Mouse (Mus musculus): Measurements from ENCODE around the gene Mrpl46. TPM values are rescaled to one million over a fixed set of nuclear protein-coding genes. Genes with fewer than 3 reads are reported as not detected.

The Mrpl46 gene
- polyA plus RNA-seq, 2 experiments, result 22.4 to 55.1 TPM

DNA sequence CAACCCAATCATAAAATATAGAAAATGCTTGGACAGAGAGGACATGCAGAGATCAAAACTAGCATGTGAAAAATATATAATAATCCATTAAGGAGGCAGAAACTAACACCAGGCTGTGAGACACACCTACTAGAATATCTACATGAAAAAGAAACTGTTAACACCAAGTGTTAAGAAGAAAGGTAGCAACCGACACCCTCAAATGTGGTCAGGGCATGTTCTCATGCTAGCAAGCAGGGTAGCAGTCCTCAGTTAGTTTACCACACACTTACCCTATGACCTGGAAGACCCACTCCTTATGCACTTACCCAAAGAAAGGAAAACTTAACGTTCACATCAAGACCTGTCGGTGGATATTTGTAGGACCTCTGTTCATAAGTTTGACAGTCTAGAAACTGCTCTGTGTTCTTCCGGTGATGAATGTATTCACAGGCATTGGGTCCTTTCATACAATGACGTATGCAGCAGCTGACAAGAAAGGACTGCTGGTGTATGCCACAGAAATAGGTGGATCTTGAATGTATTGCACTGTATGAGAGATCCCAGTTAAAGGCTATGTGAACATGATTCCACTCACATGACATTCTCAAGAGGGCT, 45.6 kb downstream of the Mrpl46 start, which contains the start of gene Ntrk3:
Ntrk3 (minus strand) TSS at position 399 of the 597 bp plus-strand sequence.
- H3K9me3 ChIP-seq (ENCODE audit: control insufficient read depth, low read length), result no peaks in the 10 kb centered on the region
- no peaks in the 10 kb centered on the region for H3K4me1 ChIP-seq (replicated peaks; ENCODE audit: control insufficient read depth in 2 of 2, insufficient read depth in 2 of 2, low read length in 1 of 2)
- H3K27ac ChIP-seq, result no peak within 1 kb of the TSS
- H3K36me3 ChIP-seq (replicated peaks; ENCODE audit: control insufficient read depth, insufficient read depth, low read depth), result no peaks in the 10 kb centered on the region
- DNase-seq (ENCODE audit: low read depth in 3 of 3, low spot score in 3 of 3) (no peak), ATAC-seq (ENCODE audit: insufficient read depth) (no peak)
- H3K27me3 ChIP-seq (ENCODE audit: control insufficient read depth, insufficient read depth, low read length), result no peaks in the 10 kb centered on the region
- H3K4me2 ChIP-seq (ENCODE audit: low read depth), result no peak within 1 kb of the TSS
- TF ChIP-seq EP300 (IDR thresholded peaks at IDR 0.05; ENCODE audit: low read depth) (no peak), CTCF (IDR thresholded peaks at IDR 0.05; ENCODE audit: low read depth) (no peak)
- H3K9ac ChIP-seq (replicated peaks), result no peak within 1 kb of the TSS
- WGBS (ENCODE audit: insufficient replicate concordance), result 70% methylated on average over 5 of the region's 5 CpGs
- no peak within 1 kb of the TSS for H3K4me3 ChIP-seq (ENCODE audit: insufficient read depth in 1 of 2, low read depth in 2 of 2, low read length in 2 of 2)

DNA sequence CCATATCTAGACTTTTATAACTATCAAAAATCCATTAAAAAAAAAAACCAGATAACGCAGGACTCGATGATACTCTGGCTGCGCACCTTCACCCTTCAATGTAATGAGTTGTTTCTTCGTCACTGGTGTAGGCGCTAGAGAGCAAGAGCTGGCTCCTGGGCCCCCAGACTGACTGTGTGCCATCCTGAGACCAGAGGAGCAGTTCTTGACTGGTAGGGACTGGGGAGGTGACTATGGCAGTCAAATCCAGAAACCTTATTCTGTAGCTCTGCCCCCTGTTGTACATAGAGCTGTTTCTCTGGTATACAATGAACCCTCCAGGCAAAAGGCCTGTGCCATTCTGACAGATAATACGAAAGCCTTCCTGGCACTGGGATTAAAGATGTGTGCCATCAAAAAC, 46.1 kb downstream of the Mrpl46 start:
- ATAC-seq (ENCODE audit: insufficient read depth) (no peak), DNase-seq (ENCODE audit: low read depth in 3 of 3, low spot score in 3 of 3) (no peak)
- Histone ChIP-seq H3K4me2 (ENCODE audit: low read depth) (no peak overlapping the region), H3K4me3 (ENCODE audit: insufficient read depth in 1 of 2, low read depth in 2 of 2, low read length in 2 of 2) (no peak overlapping the region), H3K9ac (replicated peaks) (no peak overlapping the region), H3K4me1 (replicated peaks; ENCODE audit: control insufficient read depth in 2 of 2, insufficient read depth in 2 of 2, low read length in 1 of 2) (no peaks in the 10 kb centered on the region), H3K27me3 (ENCODE audit: control insufficient read depth, insufficient read depth, low read length) (no peaks in the 10 kb centered on the region), H3K36me3 (replicated peaks; ENCODE audit: control insufficient read depth, insufficient read depth, low read depth) (no peaks in the 10 kb centered on the region), H3K9me3 (ENCODE audit: control insufficient read depth, low read length) (no peaks in the 10 kb centered on the region), H3K27ac (no peak overlapping the region)
- WGBS (ENCODE audit: insufficient replicate concordance), result 74% methylated on average over 6 of the region's 6 CpGs
- TF ChIP-seq EP300 (IDR thresholded peaks at IDR 0.05; ENCODE audit: low read depth), result no peak
- no peak for TF ChIP-seq CTCF (IDR thresholded peaks at IDR 0.05; ENCODE audit: low read depth)

DNA sequence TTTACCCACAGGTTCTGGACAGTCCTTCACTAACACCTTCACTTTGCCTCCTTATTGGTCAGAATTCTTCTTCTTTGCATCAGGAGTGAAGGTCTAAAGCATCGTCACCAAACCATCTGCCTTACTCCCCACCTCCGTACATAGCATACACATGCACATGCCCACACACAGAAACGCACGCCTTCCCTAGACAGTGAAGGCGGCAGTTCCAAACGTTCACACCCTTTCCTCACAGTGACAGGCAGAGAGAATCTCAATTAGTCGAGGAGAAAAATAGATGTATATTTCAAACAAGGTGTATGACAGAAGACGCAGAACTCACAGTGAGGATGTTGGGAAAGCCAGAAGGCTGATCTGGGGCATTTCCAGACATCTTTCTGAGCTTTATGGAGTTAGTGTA, 51.9 kb downstream of the Mrpl46 start:
- no peak overlapping the region for H3K4me3 ChIP-seq (ENCODE audit: insufficient read depth in 1 of 2, low read depth in 2 of 2, low read length in 2 of 2)
- H3K27ac ChIP-seq, result no peak overlapping the region
- no peak overlapping the region for H3K4me2 ChIP-seq (ENCODE audit: low read depth)
- 61% methylated on average over 8 of the region's 8 CpGs for WGBS (ENCODE audit: insufficient replicate concordance)
- no peaks in the 10 kb centered on the region for H3K27me3 ChIP-seq (ENCODE audit: control insufficient read depth, insufficient read depth, low read length)
- no peaks in the 10 kb centered on the region for H3K4me1 ChIP-seq (replicated peaks; ENCODE audit: control insufficient read depth in 2 of 2, insufficient read depth in 2 of 2, low read length in 1 of 2)
- no peak for DNase-seq (ENCODE audit: low read depth in 3 of 3, low spot score in 3 of 3)
- ATAC-seq (ENCODE audit: insufficient read depth), result no peak
- no peaks in the 10 kb centered on the region for H3K36me3 ChIP-seq (replicated peaks; ENCODE audit: control insufficient read depth, insufficient read depth, low read depth)
- TF ChIP-seq CTCF (IDR thresholded peaks at IDR 0.05; ENCODE audit: low read depth) (no peak), EP300 (IDR thresholded peaks at IDR 0.05; ENCODE audit: low read depth) (no peak)
- H3K9ac ChIP-seq (replicated peaks), result no peak overlapping the region
- no peaks in the 10 kb centered on the region for H3K9me3 ChIP-seq (ENCODE audit: control insufficient read depth, low read length)

Other genes starting within 250 kb of the Mrpl46 start
- gene Ntrk3, start 45.5 kb downstream of the Mrpl46 start, polyA plus RNA-seq (2012; rRNA removed), result 0.25 and 0.50 TPM in 2 replicates
- gene Ntrk3, start 45.5 kb downstream of the Mrpl46 start, polyA plus RNA-seq (2014; fragmentation: Nextera tagmentation; extraction: Ambion mirVana), result 0.03 and 0.14 TPM in 2 replicates
- gene Mrps11, start 412 bp downstream of the Mrpl46 start, polyA plus RNA-seq (2012; rRNA removed), result 41.3 and 45.2 TPM in 2 replicates
- gene Mrps11, start 412 bp downstream of the Mrpl46 start, polyA plus RNA-seq (2014; fragmentation: Nextera tagmentation; extraction: Ambion mirVana), result 40.8 and 46.3 TPM in 2 replicates
- 6.3 and 7.0 TPM in 2 replicates for gene Det1, start 63.7 kb upstream of the Mrpl46 start, polyA plus RNA-seq (2012; rRNA removed)
- 6.9 and 7.6 TPM in 2 replicates for gene Det1, start 63.7 kb upstream of the Mrpl46 start, polyA plus RNA-seq (2014; fragmentation: Nextera tagmentation; extraction: Ambion mirVana)
- 10.6 and 14.0 TPM in 2 replicates for gene Aen, start 112.3 kb upstream of the Mrpl46 start, polyA plus RNA-seq (2012; rRNA removed)
- gene Aen, start 112.3 kb upstream of the Mrpl46 start, polyA plus RNA-seq (2014; fragmentation: Nextera tagmentation; extraction: Ambion mirVana), result 12.6 and 15.0 TPM in 2 replicates
- gene Isg20, start 129.9 kb upstream of the Mrpl46 start, polyA plus RNA-seq (2012; rRNA removed), result 47.0 and 47.2 TPM in 2 replicates
- gene Isg20, start 129.9 kb upstream of the Mrpl46 start, polyA plus RNA-seq (2014; fragmentation: Nextera tagmentation; extraction: Ambion mirVana), result 52.7 and 72.1 TPM in 2 replicates